Mouse (Mus musculus) forebrain, embryonic 12.5 days (tissue): ENCODE results near the gene 4931406C07Rik. TPM values are rescaled to one million over a fixed set of nuclear protein-coding genes. Genes with fewer than 3 reads are reported as not detected.

Source experiments
- ATAC-seq: fragments of 200-750 bp; cut with Nextera tagmentation; 2 replicates; pipeline ENCODE4 v1.8.0; 2017; ENCODE audit warnings: moderate TSS enrichment; ENCODE audit not compliant: low FRiP score
- H3K27ac ChIP-seq: fragments of 300-500 bp; sonication (generic); 2 replicates; pipeline ENCODE4 v1.5.1; 2016; ENCODE audit warnings: mild to moderate bottlenecking
- H3K27me3 ChIP-seq: fragments of 300-500 bp; sonication (generic); 2 replicates; pipeline ENCODE4 v1.6.1; 2016; ENCODE audit warnings: mild to moderate bottlenecking
- H3K36me3 ChIP-seq: fragments of 300-500 bp; sonication (generic); replicated peaks from 2 replicates; pipeline ENCODE4 v1.6.1; 2016; ENCODE audit warnings: mild to moderate bottlenecking
- H3K4me1 ChIP-seq: fragments of 300-500 bp; sonication (generic); 2 replicates; pipeline ENCODE4 v1.6.1; 2016
- H3K4me2 ChIP-seq: fragments of 300-500 bp; sonication (generic); 2 replicates; pipeline ENCODE4 v1.6.1; 2016; ENCODE audit warnings: mild to moderate bottlenecking, moderate library complexity
- H3K4me3 ChIP-seq: fragments of 300-500 bp; sonication (generic); replicated peaks from 2 replicates; pipeline ENCODE4 v1.5.1; 2016; ENCODE audit warnings: mild to moderate bottlenecking
- H3K9ac ChIP-seq: fragments of 300-500 bp; sonication (generic); 2 replicates; pipeline ENCODE4 v1.6.1; 2016; ENCODE audit warnings: mild to moderate bottlenecking
- H3K9me3 ChIP-seq: fragments of 300-500 bp; sonication (generic); 2 replicates; pipeline ENCODE4 v1.6.1; 2016
- WGBS: fragments of 180-500 bp; shearing (Covaris S2); methylation state at CpG from one replicate; pipeline ENCODE4 v1.1.7; 2016; 5-methylcytosine and 5-hydroxymethylcytosine counted together
- polyA plus RNA-seq: library from polyadenylated mRNA; unstranded; fragments of >200 nt; fragmentation: Nextera tagmentation; extraction: Ambion mirVana; gene quantifications from 2 replicates; pipeline ENCODE4 v1.2.1, GENCODE M21; 2016

Gene 4931406C07Rik
- polyA plus RNA-seq, 1 experiment from 2014 or later: 8.9 TPM

GRCm38 (mm10) chr9:15279649-15280490 lies 26.4 kb downstream of the 4931406C07Rik start, which contains the start of gene Med17:
TSS of gene Med17 (minus strand) at chr9:15279931.
- ATAC-seq: peak; percentile 98
- WGBS: 1% methylated on average over 57 of the region's 57 CpGs
- peaks cover 25% of the 10 kb centered on the region for H3K4me1 ChIP-seq

GRCm38 (mm10) chr9:15279139-15279648 lies 27.1 kb downstream of the 4931406C07Rik start:
- Histone ChIP-seq H3K4me3 (peak overlapping the region; percentile 96), H3K36me3 (peaks cover 15% of the 10 kb centered on the region), H3K4me1 (peaks cover 25% of the 10 kb centered on the region), H3K4me2 (peak overlapping the region; percentile 80), H3K9ac (peak overlapping the region; percentile 98), H3K9me3 (no peaks in the 10 kb centered on the region), H3K27ac (peak overlapping the region; percentile 93), H3K27me3 (no peaks in the 10 kb centered on the region)
- WGBS: 9% methylated on average over 19 of the region's 19 CpGs
- no peak for ATAC-seq

More at GRCm38 (mm10) chr9:15279649-15280490, 26.4 kb downstream of the 4931406C07Rik start, which contains the start of gene Med17:
- peak within 1 kb of the TSS; percentile 93 for H3K27ac ChIP-seq
- H3K27me3 ChIP-seq: no peaks in the 10 kb centered on the region
- peaks cover 11% of the 10 kb centered on the region for H3K36me3 ChIP-seq
- H3K9me3 ChIP-seq: no peaks in the 10 kb centered on the region
- H3K4me3 ChIP-seq: peak within 1 kb of the TSS; percentile 96
- H3K4me2 ChIP-seq: peak within 1 kb of the TSS; percentile 80
- H3K9ac ChIP-seq: peak within 1 kb of the TSS; percentile 98

DNA sequence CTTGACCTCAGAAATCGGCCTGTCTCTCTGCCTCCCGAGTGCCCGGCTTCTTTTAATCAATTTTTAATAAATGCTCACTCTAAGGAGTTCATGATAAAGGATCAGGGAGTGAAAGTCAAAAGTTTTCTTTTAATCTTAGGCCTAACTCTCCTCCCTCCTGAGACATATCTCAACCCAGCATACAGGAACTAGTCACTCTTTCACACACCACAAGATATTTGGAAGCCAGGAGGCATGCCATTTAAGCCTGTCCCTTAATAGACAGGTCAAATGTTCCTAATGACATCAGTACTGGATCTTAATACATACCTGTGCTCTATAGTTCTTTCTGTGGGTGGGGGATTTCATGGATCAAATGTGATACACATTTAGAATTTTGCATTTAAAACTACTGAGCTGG lies 27.9 kb downstream of the 4931406C07Rik start:
- WGBS: 89% methylated on average over 3 of the region's 3 CpGs
- H3K36me3 ChIP-seq: peaks cover 23% of the 10 kb centered on the region
- peaks cover 25% of the 10 kb centered on the region for H3K4me1 ChIP-seq
- ATAC-seq: no peak
- H3K9ac ChIP-seq: 0 out of 2 replicates have a peak overlapping the region, but pooled peaks have one; percentile 12
- H3K4me2 ChIP-seq: no peak overlapping the region
- no peak overlapping the region for H3K4me3 ChIP-seq
- no peaks in the 10 kb centered on the region for H3K9me3 ChIP-seq
- H3K27me3 ChIP-seq: no peaks in the 10 kb centered on the region
- no peak overlapping the region for H3K27ac ChIP-seq

- H3K4me3 ChIP-seq: no peak overlapping the region
- no peak overlapping the region for H3K4me2 ChIP-seq
- H3K27ac ChIP-seq: no peak overlapping the region
- H3K36me3 ChIP-seq: peaks cover 38% of the 10 kb centered on the region
- no peaks in the 10 kb centered on the region for H3K9me3 ChIP-seq
- WGBS: 92% methylated on average over 4 of the region's 4 CpGs
- H3K4me1 ChIP-seq: peaks cover 25% of the 10 kb centered on the region
- ATAC-seq: no peak
- no peak overlapping the region for H3K9ac ChIP-seq
- no peaks in the 10 kb centered on the region for H3K27me3 ChIP-seq
Measured at GRCm38 (mm10) chr9:15276855-15277254, 29.4 kb downstream of the 4931406C07Rik start.

DNA sequence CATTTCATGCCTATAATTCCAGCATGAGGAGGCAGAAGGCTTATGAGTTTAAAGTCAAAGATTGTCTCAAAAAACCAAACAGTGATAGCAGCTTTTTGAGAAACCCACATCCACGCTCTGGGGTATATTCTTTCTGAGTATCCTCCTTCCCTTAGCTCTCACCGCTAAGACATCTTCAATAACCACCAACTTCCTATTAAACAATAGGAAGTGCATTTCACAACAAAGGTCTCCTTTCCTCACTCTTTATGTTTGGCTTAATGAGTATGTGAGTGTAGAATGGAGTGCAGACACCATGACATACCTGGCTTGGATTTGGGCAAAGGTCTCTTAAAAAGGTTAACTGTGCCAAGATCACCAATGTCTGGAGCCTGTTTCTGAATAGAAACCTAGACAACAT lies 32.3 kb downstream of the 4931406C07Rik start:
- ATAC-seq: no peak
- Histone ChIP-seq H3K9ac (no peak overlapping the region), H3K4me1 (peaks cover 13% of the 10 kb centered on the region), H3K27ac (no peak overlapping the region), H3K9me3 (no peaks in the 10 kb centered on the region), H3K4me3 (no peak overlapping the region), H3K4me2 (no peak overlapping the region), H3K27me3 (no peaks in the 10 kb centered on the region), H3K36me3 (peaks cover 67% of the 10 kb centered on the region)
- 95% methylated on average over 2 of the region's 2 CpGs for WGBS

GRCm38 (mm10) chr9:15263487-15263886 lies 42.8 kb downstream of the 4931406C07Rik start:
- H3K27me3 ChIP-seq: no peaks in the 10 kb centered on the region
- H3K4me2 ChIP-seq: no peak overlapping the region
- no peak overlapping the region for H3K4me3 ChIP-seq
- WGBS: 97% methylated on average over 10 of the region's 10 CpGs
- H3K4me1 ChIP-seq: no peaks in the 10 kb centered on the region
- no peak for ATAC-seq
- no peak overlapping the region for H3K9ac ChIP-seq
- H3K9me3 ChIP-seq: no peaks in the 10 kb centered on the region
- H3K27ac ChIP-seq: no peak overlapping the region
- H3K36me3 ChIP-seq: peaks cover 77% of the 10 kb centered on the region

GRCm38 (mm10) chr9:15261980-15262379 lies 44.3 kb downstream of the 4931406C07Rik start:
- no peak overlapping the region for H3K27ac ChIP-seq
- no peaks in the 10 kb centered on the region for H3K9me3 ChIP-seq
- no peak overlapping the region for H3K9ac ChIP-seq
- H3K27me3 ChIP-seq: no peaks in the 10 kb centered on the region
- no peak overlapping the region for H3K4me3 ChIP-seq
- no peak for ATAC-seq
- no peaks in the 10 kb centered on the region for H3K4me1 ChIP-seq
- H3K36me3 ChIP-seq: peaks cover 65% of the 10 kb centered on the region
- H3K4me2 ChIP-seq: no peak overlapping the region
- 93% methylated on average over 8 of the region's 8 CpGs for WGBS

- no peaks in the 10 kb centered on the region for H3K4me1 ChIP-seq
- no peak overlapping the region for H3K4me2 ChIP-seq
- H3K4me3 ChIP-seq: no peak overlapping the region
- no peaks in the 10 kb centered on the region for H3K27me3 ChIP-seq
- 84% methylated on average over 3 of the region's 3 CpGs for WGBS
- peaks cover 11% of the 10 kb centered on the region for H3K36me3 ChIP-seq
- H3K9me3 ChIP-seq: no peaks in the 10 kb centered on the region
- no peak overlapping the region for H3K9ac ChIP-seq
- H3K27ac ChIP-seq: no peak overlapping the region
- ATAC-seq: no peak
Measured at GRCm38 (mm10) chr9:15256214-15256613, 50.0 kb downstream of the 4931406C07Rik start.

- no peaks in the 10 kb centered on the region for H3K27me3 ChIP-seq
- no peak overlapping the region for H3K27ac ChIP-seq
- no peak for ATAC-seq
- H3K9me3 ChIP-seq: no peaks in the 10 kb centered on the region
- 89% methylated on average over 7 of the region's 7 CpGs for WGBS
- no peak overlapping the region for H3K4me3 ChIP-seq
- no peak overlapping the region for H3K9ac ChIP-seq
- no peaks in the 10 kb centered on the region for H3K36me3 ChIP-seq
- no peaks in the 10 kb centered on the region for H3K4me1 ChIP-seq
- H3K4me2 ChIP-seq: no peak overlapping the region
Measured at GRCm38 (mm10) chr9:15254501-15254900, 51.7 kb downstream of the 4931406C07Rik start.

- no peaks in the 10 kb centered on the region for H3K4me1 ChIP-seq
- no peaks in the 10 kb centered on the region for H3K36me3 ChIP-seq
- no peak overlapping the region for H3K9ac ChIP-seq
- no peak overlapping the region for H3K27ac ChIP-seq
- no peaks in the 10 kb centered on the region for H3K27me3 ChIP-seq
- H3K4me2 ChIP-seq: no peak overlapping the region
- 82% methylated on average over 7 of the region's 7 CpGs for WGBS
- no peaks in the 10 kb centered on the region for H3K9me3 ChIP-seq
- H3K4me3 ChIP-seq: no peak overlapping the region
- no peak for ATAC-seq
Measured at GRCm38 (mm10) chr9:15252196-15252595, 54.1 kb downstream of the 4931406C07Rik start.

GRCm38 (mm10) chr9:15250376-15250775 lies 55.9 kb downstream of the 4931406C07Rik start:
- H3K27me3 ChIP-seq: no peaks in the 10 kb centered on the region
- 73% methylated on average over 7 of the region's 7 CpGs for WGBS
- ATAC-seq: no peak
- H3K4me3 ChIP-seq: no peak overlapping the region
- no peak overlapping the region for H3K9ac ChIP-seq
- no peak overlapping the region for H3K4me2 ChIP-seq
- H3K9me3 ChIP-seq: no peaks in the 10 kb centered on the region
- no peaks in the 10 kb centered on the region for H3K36me3 ChIP-seq
- H3K4me1 ChIP-seq: no peaks in the 10 kb centered on the region
- H3K27ac ChIP-seq: no peak overlapping the region

GRCm38 (mm10) chr9:15245319-15246075 lies 60.8 kb downstream of the 4931406C07Rik start:
- Histone ChIP-seq H3K4me3 (no peak overlapping the region), H3K4me1 (no peaks in the 10 kb centered on the region), H3K36me3 (no peaks in the 10 kb centered on the region), H3K27me3 (no peaks in the 10 kb centered on the region), H3K27ac (no peak overlapping the region), H3K9me3 (no peaks in the 10 kb centered on the region), H3K4me2 (no peak overlapping the region), H3K9ac (no peak overlapping the region)
- WGBS: 81% methylated on average over 14 of the region's 14 CpGs
- no peak for ATAC-seq
